Comparison of ENCODE assay signal across 16 mouse cellular contexts in genomic region chr3:79726506-79727075, GRCm38 (mm10). TPM values are rescaled to one million over a fixed set of nuclear protein-coding genes. Genes with fewer than 3 reads are reported as not detected.
"Had no signal": no experiment of that assay in that cellular context is flagged by ENCODE, and none has a peak within 500 bp of the region (broad histone marks: within the 10 kb centered on the region; RNA-seq: fewer than 3 reads in every experiment).

No protein-coding gene starts in this region.

- H3K36me3 ChIP-seq: intestine, embryonic 15.5 days; kidney, embryonic 15.5 days; liver, embryonic 13.5 days had no signal

- H3K4me2 ChIP-seq: intestine, embryonic 15.5 days; kidney, embryonic 15.5 days; liver, embryonic 13.5 days; midbrain, embryonic 11.5 days had no signal

- DNase-seq: kidney, adult 11 months; kidney, postnatal 25 days; layer of hippocampus, postnatal 36 days; liver, embryonic 13.5 days; midbrain, embryonic 14.5 days; thymus, adult 18-20 months; thymus, postnatal 14 days; thymus, postnatal 4 days had no signal

- H3K4me3 ChIP-seq: intestine, embryonic 15.5 days; kidney, embryonic 15.5 days; layer of hippocampus, adult 2 months; left cerebral cortex, adult 2 months; liver, embryonic 13.5 days had no signal

- H3K27ac ChIP-seq: intestine, embryonic 15.5 days; kidney, embryonic 15.5 days; layer of hippocampus, adult 2 months; left cerebral cortex, adult 2 months; liver, embryonic 13.5 days had no signal

- H3K27me3 ChIP-seq: intestine, embryonic 15.5 days; kidney, embryonic 15.5 days; liver, embryonic 13.5 days had no signal

- H3K9me3 ChIP-seq: intestine, embryonic 15.5 days; kidney, embryonic 15.5 days; liver, embryonic 13.5 days had no signal

- ATAC-seq: intestine, embryonic 15.5 days had no signal

- H3K9ac ChIP-seq: intestine, embryonic 15.5 days; kidney, embryonic 15.5 days; liver, embryonic 13.5 days had no signal

- H3K4me1 ChIP-seq: intestine, embryonic 15.5 days; kidney, embryonic 15.5 days had no signal

RNA-seq across cellular contexts. Expression of gene Rxfp1, which starts 11.1 kb away (rescaled TPM):
- polyA plus RNA-seq: liver, embryonic 13.5 days; liver, embryonic 16.5 days; midbrain, embryonic 11.5 days; midbrain, embryonic 14.5 days; small intestine, adult 2 months; stomach, embryonic 16.5 days had no signal
